Mouse (Mus musculus) CH12.LX (cell line): ENCODE measurements around the gene Grin3b. TPM values are rescaled to one million over a fixed set of nuclear protein-coding genes. Genes with fewer than 3 reads are reported as not detected.
A peak's percentile ranks its signal among the peaks of the same experiment; 100 is the strongest.

Experiments used
- DNase-seq: peaks from one replicate; pipeline ENCODE4 v3.0.0-alpha.2; 2013; ENCODE audit errors: extremely low read depth
- H3K27ac ChIP-seq: 2 replicates; pipeline ENCODE4 v1.5.1; 2012; ENCODE audit warnings: low read depth, mild to moderate bottlenecking, control low read depth, moderate library complexity; ENCODE audit not compliant: insufficient read depth
- H3K27me3 ChIP-seq: replicated peaks from 2 replicates; pipeline ENCODE3; 2012; ENCODE audit warnings: inconsistent platforms
- H3K36me3 ChIP-seq, 2 experiments: replicated peaks in 1 of 2; 2 replicates each; pipeline versions ENCODE3 to v1.6.1; 2012; ENCODE audit warnings: inconsistent platforms in 1 of 2, low read length in 1 of 2, mild to moderate bottlenecking in 1 of 2, mixed read lengths in 1 of 2, moderate library complexity in 1 of 2; ENCODE audit not compliant: control insufficient read depth in 1 of 2, insufficient read depth in 1 of 2
- H3K4me1 ChIP-seq, 2 experiments: 2 replicates each; pipeline ENCODE4 v1.6.1; 2012; ENCODE audit warnings: inconsistent platforms in 1 of 2, moderate library complexity in 1 of 2; ENCODE audit not compliant: insufficient read depth in 2 of 2, control insufficient read depth in 1 of 2
- H3K4me2 ChIP-seq: 2 replicates; pipeline ENCODE4 v1.6.1; 2012; ENCODE audit warnings: low read depth, mild to moderate bottlenecking, control low read depth; ENCODE audit not compliant: poor library complexity, insufficient read depth, severe bottlenecking
- H3K4me3 ChIP-seq, 3 experiments: fragments of 150-350 bp in 1 of 3; sonication (generic) in 1 of 3; replicated peaks in 1 of 3; 2 replicates each; pipeline versions ENCODE3 to v1.5.1; 2011 to 2012; ENCODE audit warnings: low read depth in 2 of 3, low read length in 2 of 3, mild to moderate bottlenecking in 2 of 3, moderate library complexity in 2 of 3, control low read depth in 1 of 3, improper control_type of control experiment in 1 of 3, inconsistent platforms in 1 of 3, mixed read lengths in 1 of 3; ENCODE audit not compliant: poor library complexity in 1 of 3
- H3K79me2 ChIP-seq: replicated peaks from 2 replicates; pipeline ENCODE4 v1.6.1; 2012; ENCODE audit warnings: mild to moderate bottlenecking, moderate library complexity; ENCODE audit not compliant: control insufficient read depth, poor library complexity, insufficient read depth, severe bottlenecking; ENCODE audit errors: extremely low read depth
- H3K9ac ChIP-seq: 2 replicates; pipeline ENCODE4 v1.6.1; 2012; ENCODE audit warnings: low read depth, mild to moderate bottlenecking, control low read depth, moderate library complexity; ENCODE audit not compliant: insufficient read depth
- H3K9me3 ChIP-seq: replicated peaks from 2 replicates; pipeline ENCODE3; 2012; ENCODE audit warnings: low read length, inconsistent platforms, mixed read lengths
- CTCF ChIP-seq, 2 experiments: IDR thresholded peaks in 1 of 2; conservative IDR thresholded peaks in 1 of 2; 2 replicates each; pipeline ENCODE4 v1.5.1; 2011 to 2012; ENCODE audit warnings: low read depth in 2 of 2, low read length in 2 of 2, improper control_type of control experiment in 1 of 2, inconsistent platforms in 1 of 2, mild to moderate bottlenecking in 1 of 2, moderate library complexity in 1 of 2
- E2F4 ChIP-seq: IDR thresholded peaks from 2 replicates; pipeline ENCODE4 v1.6.1; 2011; ENCODE audit warnings: low read depth, low read length, improper control_type of control experiment; ENCODE audit not compliant: insufficient replicate concordance
- ELF1 ChIP-seq: IDR thresholded peaks from 2 replicates; pipeline ENCODE4 v1.6.1; 2014; ENCODE audit warnings: low read depth, mild to moderate bottlenecking, inconsistent platforms, low read length, improper control_type of control experiment
- EP300 ChIP-seq: IDR thresholded peaks from 2 replicates; pipeline ENCODE4 v1.6.1; 2011; ENCODE audit warnings: low read length, improper control_type of control experiment
- ETS1 ChIP-seq: conservative IDR thresholded peaks from 2 replicates; pipeline ENCODE4 v1.6.1; 2012; ENCODE audit warnings: low read depth, mild to moderate bottlenecking, inconsistent platforms, low read length, improper control_type of control experiment, moderate library complexity
- GABPA ChIP-seq: IDR thresholded peaks from 2 replicates; pipeline ENCODE4 v1.6.1; 2012; ENCODE audit warnings: low read depth, low read length, improper control_type of control experiment, inconsistent platforms; ENCODE audit not compliant: insufficient replicate concordance
- HCFC1 ChIP-seq: IDR thresholded peaks from 2 replicates; pipeline ENCODE4 v1.6.1; 2012; ENCODE audit warnings: low read depth, mild to moderate bottlenecking, inconsistent platforms, low read length, improper control_type of control experiment
- IRF4 ChIP-seq: IDR thresholded peaks from 2 replicates; pipeline ENCODE4 v1.6.1; 2014; ENCODE audit warnings: low read depth, mild to moderate bottlenecking, inconsistent platforms, low read length, improper control_type of control experiment
- JUN ChIP-seq: IDR thresholded peaks from 2 replicates; pipeline ENCODE4 v1.6.1; 2011; ENCODE audit warnings: low read depth, mild to moderate bottlenecking, low read length, improper control_type of control experiment, moderate library complexity; ENCODE audit not compliant: insufficient read depth
- MYC ChIP-seq: IDR thresholded peaks from 2 replicates; pipeline ENCODE4 v1.6.1; 2011; ENCODE audit warnings: low read depth, mild to moderate bottlenecking, improper control_type of control experiment, low read length
- NRF1 ChIP-seq: IDR thresholded peaks from 2 replicates; pipeline ENCODE4 v1.6.1; 2014; ENCODE audit warnings: low read depth, mild to moderate bottlenecking, inconsistent platforms, low read length, improper control_type of control experiment, moderate library complexity
- PAX5 ChIP-seq: IDR thresholded peaks from 2 replicates; pipeline ENCODE4 v1.6.1; 2012; ENCODE audit warnings: low read length, inconsistent platforms, mixed read lengths
- POLR2A ChIP-seq: IDR thresholded peaks from 2 replicates; pipeline ENCODE4 v1.6.1; 2011; ENCODE audit warnings: low read depth, mild to moderate bottlenecking, improper control_type of control experiment, low read length
- RAD21 ChIP-seq: IDR thresholded peaks from 2 replicates; pipeline ENCODE4 v1.6.1; 2011; ENCODE audit warnings: low read depth, mild to moderate bottlenecking, low read length, improper control_type of control experiment, moderate library complexity
- SIN3A ChIP-seq: IDR thresholded peaks from 2 replicates; pipeline ENCODE4 v1.6.1; 2012; ENCODE audit warnings: low read length, improper control_type of control experiment, inconsistent platforms
- SMC3 ChIP-seq: IDR thresholded peaks from 2 replicates; pipeline ENCODE4 v1.6.1; 2011; ENCODE audit warnings: low read depth, low read length, improper control_type of control experiment
- UBTF ChIP-seq: IDR thresholded peaks from 2 replicates; pipeline ENCODE4 v1.6.1; 2012; ENCODE audit warnings: low read depth, mild to moderate bottlenecking, inconsistent platforms, low read length, improper control_type of control experiment, moderate library complexity
- ZC3H11A ChIP-seq: IDR thresholded peaks from 2 replicates; pipeline ENCODE4 v1.6.1; 2012; ENCODE audit warnings: low read depth, mild to moderate bottlenecking, inconsistent platforms, low read length, improper control_type of control experiment
- ZMIZ1 ChIP-seq: IDR thresholded peaks from 2 replicates; pipeline ENCODE4 v1.6.1; 2012; ENCODE audit warnings: low read depth, mild to moderate bottlenecking, inconsistent platforms, low read length, improper control_type of control experiment
- ZNF384 ChIP-seq: IDR thresholded peaks from 2 replicates; pipeline ENCODE4 v1.6.1; 2012; ENCODE audit warnings: low read depth, low read length, improper control_type of control experiment, inconsistent platforms
- dilution Hi-C: fragments of 300-500 bp; cut with MboI; formaldehyde crosslinking; loops from 2 replicates; pipeline ENCODE4 v1.14.3; 2020; ENCODE audit warnings: low sequenced_read_pairs; ENCODE audit not compliant: extremely low pct_unique_long_range_greater_than_20kb, extremely low pct_ligation_motif_present
- in situ Hi-C: fragments of 300-500 bp; cut with MboI; formaldehyde crosslinking; loops from 3 replicates; pipeline ENCODE4 v1.14.3; 2019; ENCODE audit warnings: low sequenced_read_pairs, low pct_ligation_motif_present, low pct_unique_long_range_greater_than_20kb, mixed read lengths
- polyA plus RNA-seq: library from polyadenylated mRNA; unstranded; fragments of >175 nt; gene quantifications from 2 replicates; pipeline ENCODE4 v1.2.1, GENCODE M21; 2012; ENCODE audit warnings: low read depth; ENCODE audit not compliant: insufficient read length
- total RNA-seq, 2 experiments: library from RNA; depleted of rRNA; stranded (reverse); fragments of 300-350 nt in 1 of 2; fragments of >200 nt in 1 of 2; gene quantifications; 2 replicates each; pipeline ENCODE4 v1.2.3; 2012 to 2014

Grin3b gene
- total and polyA plus RNA-seq, 3 experiments = 0.27 to 0.59 (median 0.56) TPM

DNA sequence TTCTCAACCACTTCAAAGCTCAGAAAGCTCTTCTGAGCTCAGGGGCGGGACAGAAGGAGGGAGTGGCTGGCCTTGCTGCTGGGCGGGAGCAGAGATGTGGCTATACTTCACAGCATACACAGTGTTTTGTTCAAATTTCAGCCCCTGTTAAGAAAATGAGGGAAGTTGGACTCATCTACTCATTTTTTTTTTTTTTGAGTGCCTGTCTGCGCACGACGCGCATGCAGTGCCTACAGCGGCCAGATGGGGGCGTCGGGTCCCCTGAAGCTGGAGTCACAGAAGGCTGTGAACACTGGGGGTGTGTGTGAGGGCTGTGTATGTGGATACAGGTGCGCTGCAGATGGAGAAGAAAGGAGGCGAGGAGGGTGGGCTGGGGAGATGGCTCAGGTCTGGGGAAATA is 16.4 kb downstream of the Grin3b start:
- TF ChIP-seq IRF4 (no peak), HCFC1 (no peak), SIN3A (no peak), EP300 (peak; percentile 5; the same call in 1 of the 2 replicates), CTCF (conservative IDR thresholded peaks at IDR 0.05 in 1 of 2, IDR thresholded peaks at IDR 0.05 in 1 of 2; ENCODE audit: low read depth in 2 of 2, low read length in 2 of 2) (peak; percentile 71 to 91), ZMIZ1 (no peak), ELF1 (no peak), SMC3 (peak; percentile 72), UBTF (no peak), RAD21 (peak; percentile 65), E2F4 (0 out of 2 replicates have a peak, but pooled peaks have one; percentile 19), PAX5 (no peak), JUN (no peak), MYC (no peak), ETS1 (no peak), ZC3H11A (no peak), POLR2A (0 out of 2 replicates have a peak, but pooled peaks have one; percentile 15), NRF1 (peak; percentile 70), ZNF384 (peak; percentile 98), GABPA (no peak)
- peak; percentile 89 for DNase-seq
- H3K79me2 ChIP-seq = peaks cover 19% of the 10 kb centered on the region
- H3K27ac ChIP-seq = 0 out of 2 replicates have a peak overlapping the region, but pooled peaks have one; percentile 26
- peak overlapping the region; percentile 68 for H3K9ac ChIP-seq
- dilution Hi-C loops (no loop called here), in situ Hi-C loops (loop anchor here (5.0 kb wide), 2 partner anchors 125 to 155 kb away; partner anchors contain the start of gene Cbarp)
- peaks cover 16 to 52% of the 10 kb centered on the region in 2 experiments for H3K4me1 ChIP-seq
- peaks cover 9% of the 10 kb centered on the region for H3K9me3 ChIP-seq
- peak overlapping the region; percentile 81 for H3K4me2 ChIP-seq
- H3K36me3 ChIP-seq = peaks cover 3 to 20% of the 10 kb centered on the region in 2 experiments
- peak overlapping the region in 2 of 3 experiments; percentile 0 to 89 for H3K4me3 ChIP-seq
- peaks cover 3% of the 10 kb centered on the region for H3K27me3 ChIP-seq

DNA sequence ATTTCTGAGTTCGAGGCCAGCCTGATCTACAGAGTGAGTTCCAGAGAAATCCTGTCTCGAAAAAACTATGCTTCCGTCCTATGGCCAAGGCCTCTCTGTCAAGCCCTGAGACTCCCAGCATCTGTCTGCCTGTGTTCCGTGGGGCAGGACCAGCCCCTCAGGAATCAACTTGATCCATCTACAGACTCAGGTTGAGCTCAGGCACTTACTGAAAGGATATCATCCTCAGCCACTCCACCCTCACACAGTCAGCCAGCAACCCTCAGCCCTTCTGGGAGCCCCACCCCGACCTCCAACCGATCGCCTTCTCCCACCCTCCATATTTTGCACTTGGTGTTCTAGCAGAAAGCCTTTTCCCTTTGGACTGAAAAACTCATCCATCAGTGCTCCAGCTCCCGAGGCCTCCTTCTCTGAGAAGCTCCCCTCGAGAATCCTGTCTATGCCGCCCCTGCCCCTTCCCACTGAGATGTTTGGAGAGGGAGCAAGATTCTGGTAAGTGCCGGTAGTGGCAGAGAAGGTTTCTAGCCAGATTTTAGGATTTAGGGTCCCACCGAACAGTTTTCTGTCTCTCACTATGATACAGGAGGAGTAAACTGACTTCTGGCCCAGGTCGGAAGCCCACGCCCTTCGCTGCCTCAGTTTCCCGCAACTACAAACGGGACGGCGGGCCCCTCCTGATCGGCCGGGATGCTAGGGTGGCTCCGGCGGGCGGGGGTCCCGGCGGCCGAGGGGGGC is 17.4 kb downstream of the Grin3b start:
- peaks cover 12 to 44% of the 10 kb centered on the region in 2 experiments for H3K4me1 ChIP-seq
- dilution Hi-C loops (no loop called here), in situ Hi-C loops (loop anchor here (5.0 kb wide), 2 partner anchors 124 to 154 kb away; partner anchors contain the start of gene Cbarp)

More for the DNA sequence above, 17.4 kb downstream of the Grin3b start:
- no peak for TF ChIP-seq UBTF
- no peak overlapping the region for H3K27ac ChIP-seq
- peak overlapping the region; percentile 35; the same call in 1 of the 2 replicates for H3K9ac ChIP-seq
- peaks cover 11% of the 10 kb centered on the region for H3K79me2 ChIP-seq
- peaks cover 3% of the 10 kb centered on the region for H3K27me3 ChIP-seq
- peak overlapping the region; percentile 37 to 67 (median 66) for H3K4me3 ChIP-seq
- peak overlapping the region; percentile 27 for H3K4me2 ChIP-seq
- DNase-seq = no peak
- H3K9me3 ChIP-seq = peaks cover 14% of the 10 kb centered on the region
- H3K36me3 ChIP-seq = peaks cover 11 to 24% of the 10 kb centered on the region in 2 experiments
